Mouse (Mus musculus) right cerebral cortex, adult 2 months (tissue): ENCODE results near the gene Unc45a.

Experiments used
- DNase-seq, 2 experiments: peaks; one replicate each; pipeline ENCODE4 v3.0.0; 2021 to 2022; ENCODE audit warnings: low spot score in 2 of 2

The Unc45a gene

DNA sequence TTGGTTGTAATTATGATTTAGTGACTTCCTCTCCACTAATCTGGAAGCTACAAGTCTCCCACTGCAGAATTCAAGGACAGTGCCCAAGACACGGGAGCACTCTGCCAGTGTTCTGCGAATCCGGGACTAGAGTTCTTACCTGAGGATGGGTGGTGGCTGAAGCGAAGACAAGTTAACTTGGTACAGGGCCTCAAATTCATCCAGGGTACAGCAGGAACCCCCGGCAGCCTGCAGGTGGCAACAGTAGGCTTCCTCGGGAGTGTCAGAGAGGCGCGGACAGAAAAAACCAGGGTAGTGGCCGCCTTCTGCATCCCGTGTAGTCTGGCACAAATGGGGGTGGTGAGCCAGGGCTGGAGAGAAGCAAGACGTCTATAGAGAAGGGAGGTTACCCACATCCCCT lies at the start of gene Unc45a:
Gene Unc45a (minus strand): TSS at position 213 of the 400 bp plus-strand sequence.
- DNase-seq, result peak; percentile 64 to 69

DNA sequence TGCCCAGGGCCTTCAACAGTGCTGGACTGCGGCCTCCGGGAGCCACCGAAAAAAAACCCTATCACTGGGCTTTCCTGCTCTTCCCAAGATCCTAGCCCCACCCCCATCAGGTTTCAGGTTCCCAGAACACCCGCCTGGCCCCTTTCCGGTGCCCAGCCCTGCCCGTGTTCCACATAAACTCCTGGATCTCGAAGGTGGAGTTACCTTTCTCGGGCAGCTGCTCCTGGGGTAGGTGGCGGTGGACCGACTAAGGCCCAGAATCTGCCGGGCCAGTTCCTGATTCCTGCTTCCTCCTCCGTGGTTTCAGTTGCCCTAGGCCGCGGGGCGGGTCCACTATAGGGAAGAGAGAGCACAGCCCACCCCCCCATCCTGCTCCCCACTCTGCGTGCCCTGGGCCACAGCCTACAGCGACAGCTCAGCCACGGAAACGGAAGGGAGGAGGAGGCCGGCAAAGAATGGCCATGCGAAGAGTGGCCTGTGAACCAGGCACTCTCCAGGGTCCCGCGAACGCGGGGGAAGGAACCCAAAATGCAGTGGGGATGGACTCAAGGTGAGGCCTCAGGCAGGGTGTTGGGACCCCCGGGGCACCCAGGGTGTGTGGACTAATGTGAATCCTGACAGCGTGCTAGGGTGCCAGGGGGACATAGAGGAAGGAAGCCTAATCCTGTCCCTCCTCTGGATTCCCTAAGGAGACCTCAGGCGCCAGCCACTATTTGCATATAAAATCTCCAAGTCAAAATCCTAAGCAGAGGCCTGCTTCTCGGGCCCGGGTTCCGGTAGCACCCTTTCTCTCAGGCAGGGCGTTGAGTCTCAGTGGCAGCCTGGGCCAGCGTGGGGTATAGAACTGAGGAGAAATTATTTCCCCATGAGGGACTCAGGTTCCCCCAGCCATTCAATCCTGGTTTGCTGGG lies 47.1 kb upstream of the Unc45a start, which contains the start of gene Fes:
Gene Fes (minus strand): TSS at position 314 of the 911 bp plus-strand sequence.
- no peak for DNase-seq

DNA sequence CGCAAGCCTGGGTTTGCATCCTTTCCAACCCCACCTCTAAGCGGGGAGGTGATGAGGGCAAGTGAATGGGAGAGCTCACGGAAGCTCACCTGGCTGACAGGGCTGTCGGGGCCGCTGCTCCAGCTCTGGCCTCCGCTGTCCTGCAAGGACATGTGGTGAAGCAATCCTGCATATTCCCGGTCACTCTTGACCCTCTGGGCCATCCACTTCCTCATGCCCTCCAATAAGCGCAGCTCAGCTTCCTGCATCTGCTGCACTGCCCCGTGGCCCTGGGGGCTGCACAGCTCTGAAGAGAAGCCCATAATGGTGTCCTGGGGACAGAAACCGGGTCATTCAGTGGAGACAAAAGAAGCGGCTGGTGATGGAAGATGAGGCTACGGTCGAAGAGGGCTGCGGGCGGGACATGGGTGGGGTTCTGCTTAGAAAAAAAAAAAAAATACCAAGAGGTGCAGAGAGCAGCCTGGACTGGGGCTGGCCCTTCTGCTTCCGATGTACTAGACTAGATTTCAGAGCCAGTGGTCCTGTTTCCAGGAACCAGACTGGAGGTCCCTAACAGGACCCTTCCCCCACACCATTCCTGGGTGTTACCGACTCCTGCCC lies 46.3 kb upstream of the Unc45a start:
- DNase-seq, result no peak

DNA sequence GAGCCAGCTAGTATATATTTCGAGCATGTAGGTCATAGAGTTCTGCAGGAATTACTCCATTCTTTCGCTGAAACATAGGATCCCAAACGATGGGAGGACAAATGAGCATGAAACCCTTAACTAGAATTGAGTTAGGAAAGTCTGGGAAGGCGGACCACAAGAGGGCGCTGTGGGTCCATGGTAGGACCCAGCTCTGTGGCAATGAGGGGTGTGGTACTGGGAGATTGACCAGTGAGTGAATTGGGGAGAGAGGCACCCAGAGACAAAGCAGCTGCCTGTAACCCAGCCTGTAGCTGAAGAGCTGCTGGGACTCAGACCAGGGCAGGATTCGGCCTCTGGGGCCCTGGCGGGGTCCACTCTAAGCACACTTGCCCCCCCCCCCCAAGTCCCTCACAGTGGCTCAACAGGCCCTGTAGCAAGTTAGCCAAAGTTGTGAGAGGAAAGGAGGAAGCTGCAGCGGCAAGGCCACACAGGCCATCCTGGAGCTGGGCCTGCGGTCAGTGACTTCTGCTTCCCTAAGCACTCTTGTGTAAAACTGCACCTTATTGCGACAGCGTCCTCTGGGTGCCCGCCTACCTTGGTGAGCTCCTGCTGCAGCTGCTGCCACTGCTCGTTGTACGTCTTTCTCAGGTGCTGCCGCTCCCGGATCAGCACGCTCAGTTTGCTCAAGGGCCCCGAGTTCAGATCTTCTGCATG lies 45.6 kb upstream of the Unc45a start:
- DNase-seq, result peak; percentile 93

DNA sequence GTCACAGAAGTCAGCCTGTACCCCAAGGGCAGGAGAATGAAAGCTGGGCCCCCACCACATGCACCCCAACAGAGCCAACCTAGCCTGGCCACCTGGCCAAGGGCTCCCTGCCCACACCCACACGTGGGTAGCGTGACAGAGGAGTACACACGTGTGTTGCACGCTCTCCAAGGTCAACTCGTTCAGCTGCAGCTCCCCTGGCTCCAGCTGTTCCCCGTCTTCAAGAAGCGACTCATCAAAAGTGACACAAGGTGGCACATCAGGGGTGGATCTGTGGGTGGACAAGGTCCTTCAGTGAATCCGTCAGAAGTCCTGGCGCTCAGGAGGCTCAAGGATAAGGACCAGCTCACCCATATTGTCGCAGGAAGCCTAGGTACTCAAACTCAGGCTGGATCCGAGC lies 42.1 kb upstream of the Unc45a start:
- DNase-seq, result no peak

DNA sequence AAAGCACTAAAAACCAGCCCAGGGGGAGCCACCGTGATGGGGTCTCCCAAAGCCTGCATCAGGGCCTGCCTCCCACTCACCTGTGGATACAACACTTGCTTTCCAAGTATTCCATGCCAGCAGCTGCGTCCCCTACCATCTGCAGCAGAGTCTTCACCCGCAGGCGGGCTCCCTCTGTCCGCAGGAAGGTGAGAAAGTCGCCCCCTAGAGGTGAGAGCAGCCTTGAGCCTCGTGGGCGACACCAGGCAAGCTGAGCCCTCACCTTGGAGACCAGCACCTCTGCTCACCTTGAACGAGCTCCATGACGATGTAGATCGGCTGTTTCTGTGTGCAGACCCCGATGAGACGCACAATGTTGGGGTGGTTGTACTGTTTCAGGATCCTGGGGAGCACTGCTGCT lies 38.7 kb upstream of the Unc45a start:
- no peak for DNase-seq

DNA sequence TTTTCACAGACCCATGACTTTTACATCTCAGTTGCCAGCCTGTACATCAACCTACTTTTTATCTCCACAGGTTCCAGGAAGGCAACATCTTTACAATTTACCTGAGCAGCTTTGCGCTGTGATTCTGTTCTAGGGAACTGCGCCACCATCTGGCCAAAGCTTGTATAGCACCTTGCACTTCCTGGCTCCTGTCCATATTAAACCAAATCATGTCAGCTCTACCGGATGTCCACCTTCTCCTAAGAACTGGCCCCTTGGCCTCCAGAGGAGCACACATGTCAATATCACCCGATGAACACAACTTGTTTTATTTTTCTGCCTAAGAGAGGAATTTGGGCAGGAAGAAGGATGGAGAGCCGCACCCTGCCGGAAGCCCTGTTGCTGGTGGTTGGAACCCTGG lies 36.7 kb upstream of the Unc45a start:
- DNase-seq, result peak; percentile 67 to 79

DNA sequence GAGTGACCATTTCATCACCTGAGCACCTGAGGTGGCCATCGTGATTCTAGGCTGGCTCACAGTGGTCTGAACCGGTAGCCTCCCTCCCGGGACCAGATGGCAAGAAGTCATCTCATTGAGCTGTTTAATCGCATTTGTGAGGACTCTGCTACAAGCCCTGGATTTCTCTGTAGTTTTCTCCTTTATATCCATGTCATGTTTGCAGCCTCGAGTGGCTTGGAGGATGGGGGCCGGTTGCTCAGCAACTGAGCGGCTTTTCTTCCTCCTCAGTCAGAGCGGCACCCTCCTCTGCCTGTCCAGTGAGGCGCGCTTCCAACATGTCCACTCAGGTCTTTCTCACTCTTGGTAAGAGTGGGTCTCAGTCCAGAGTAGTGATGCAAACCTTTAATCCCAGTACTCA lies 35.4 kb upstream of the Unc45a start:
- DNase-seq, result no peak

DNA sequence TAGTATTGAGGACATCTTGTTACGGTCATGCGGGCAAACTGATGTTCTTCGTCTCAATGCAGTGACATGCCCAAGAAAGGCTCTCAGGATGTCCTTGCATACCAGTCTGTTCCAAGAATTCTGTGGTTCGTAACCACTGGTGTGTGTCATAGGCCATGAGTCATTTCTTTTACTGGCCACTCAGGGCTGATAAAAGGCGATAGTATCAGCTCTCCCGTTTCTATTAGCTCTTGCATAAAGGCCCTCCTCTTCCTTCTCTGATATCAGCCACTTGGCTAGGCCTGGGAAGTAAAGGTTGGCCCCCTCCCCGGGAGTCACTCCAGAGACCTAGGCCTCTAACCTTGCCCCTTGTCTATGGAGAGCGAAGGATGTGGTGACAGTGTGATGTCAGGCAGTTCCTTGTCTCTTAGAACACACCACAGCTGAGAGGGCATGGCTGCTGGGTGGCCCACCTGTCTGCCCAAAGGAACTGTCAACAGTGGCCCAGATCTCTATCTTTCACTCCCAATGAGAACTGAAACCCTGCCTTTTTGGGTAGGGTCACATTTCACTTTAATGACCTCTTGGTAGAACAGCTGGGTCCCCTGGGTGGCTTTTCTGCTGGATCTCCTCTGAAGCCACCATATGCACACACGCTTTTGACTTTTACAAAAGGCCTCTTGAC lies 34.7 kb upstream of the Unc45a start:
- no peak for DNase-seq

DNA sequence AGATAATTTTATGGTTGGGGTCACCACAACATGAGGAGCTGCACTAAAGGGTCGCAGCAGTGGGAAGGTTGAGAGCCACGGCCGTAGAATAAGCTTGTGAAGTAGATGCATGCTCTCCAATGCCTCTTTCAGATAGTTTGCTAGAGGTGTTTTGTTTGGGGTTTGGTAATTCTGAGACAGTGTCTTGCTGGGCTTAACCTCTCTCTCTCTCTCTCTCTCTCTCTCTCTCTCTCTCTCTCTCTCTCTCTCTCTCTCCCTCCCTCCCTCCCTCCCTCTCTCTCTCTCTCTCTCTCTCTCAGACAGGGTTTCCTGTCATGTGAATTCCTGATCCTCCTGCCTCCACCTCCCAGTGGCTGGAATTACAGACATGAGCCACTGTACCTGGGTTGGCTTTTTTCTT lies 33.9 kb upstream of the Unc45a start:
- no peak for DNase-seq

DNA sequence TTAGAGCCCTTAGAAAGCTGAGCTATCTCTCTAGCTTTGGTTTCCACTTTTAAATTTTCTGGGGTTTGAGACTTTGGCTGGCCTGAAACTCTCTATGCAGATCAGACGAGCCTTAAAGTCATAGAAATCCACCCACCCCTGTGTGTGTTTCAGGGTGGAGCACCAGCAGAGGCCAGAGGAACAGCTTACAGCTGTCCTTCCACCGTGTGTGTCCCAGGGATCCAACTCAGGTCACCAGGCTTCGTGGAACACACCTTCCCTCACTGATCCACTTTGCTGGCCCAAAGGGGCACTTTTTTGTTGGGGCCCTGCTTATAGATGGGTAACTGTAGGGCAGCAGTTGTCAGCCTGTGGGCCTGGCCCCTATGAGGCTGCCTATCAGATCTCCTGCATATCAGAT lies 33.5 kb upstream of the Unc45a start:
- no peak for DNase-seq

DNA sequence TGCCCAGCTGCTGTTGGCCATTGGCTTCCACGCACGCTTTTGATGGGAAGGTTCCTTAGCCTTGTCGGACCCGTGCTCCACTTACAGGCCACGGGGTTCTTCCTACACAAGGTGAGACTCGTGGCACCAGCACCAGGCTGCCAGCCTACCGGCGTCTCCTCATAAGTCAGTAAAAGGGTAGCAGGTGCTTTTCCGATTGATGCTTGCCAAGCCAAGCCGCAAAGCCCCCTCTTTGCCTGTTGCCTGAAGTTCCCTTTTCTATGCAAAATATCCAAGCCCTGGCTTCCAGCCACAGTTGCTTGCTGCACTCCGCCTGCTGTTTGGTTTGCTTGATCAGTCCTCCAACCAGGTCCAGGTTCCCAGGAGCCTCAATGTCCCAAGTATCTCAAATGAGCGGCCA lies 33.0 kb upstream of the Unc45a start:
- DNase-seq, result no peak

DNA sequence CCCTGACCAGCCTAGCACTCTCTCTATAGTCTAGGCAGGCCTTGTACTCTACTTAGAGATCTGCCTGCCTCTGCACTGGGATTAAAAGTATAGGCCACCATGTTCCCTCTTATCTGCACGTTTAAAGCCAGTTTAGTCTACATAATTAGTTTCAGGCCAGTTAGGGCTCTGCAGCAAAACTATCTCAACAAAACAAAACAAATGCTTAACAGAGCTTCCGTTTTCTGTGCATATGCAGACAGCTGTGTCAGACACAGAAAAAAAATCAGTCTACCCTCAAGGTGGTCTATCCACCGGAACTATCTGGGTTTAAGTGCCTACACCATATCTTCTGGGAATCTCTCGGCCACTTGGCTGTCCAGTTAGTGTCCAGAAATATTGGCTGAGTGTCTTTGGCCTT lies 32.5 kb upstream of the Unc45a start:
- no peak for DNase-seq

DNA sequence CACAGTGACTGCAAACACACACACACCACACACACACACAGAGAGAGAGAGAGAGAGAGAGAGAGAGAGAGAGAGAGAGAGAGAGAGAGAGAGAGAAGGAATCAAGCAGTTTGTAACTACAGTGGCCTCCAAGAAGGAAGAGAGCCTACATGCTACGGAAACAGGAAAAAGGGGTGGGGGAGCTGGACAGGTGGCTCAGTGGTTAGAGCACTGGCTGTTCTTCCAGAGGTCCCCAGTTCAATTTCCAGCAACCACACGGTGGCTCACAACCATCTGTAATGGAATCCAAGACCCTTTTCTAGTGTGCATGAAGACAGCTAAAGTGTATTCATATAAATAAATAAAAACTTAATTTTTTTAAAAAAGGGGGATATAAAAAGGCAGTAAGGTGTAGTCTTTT lies 31.9 kb upstream of the Unc45a start:
- DNase-seq, result no peak

DNA sequence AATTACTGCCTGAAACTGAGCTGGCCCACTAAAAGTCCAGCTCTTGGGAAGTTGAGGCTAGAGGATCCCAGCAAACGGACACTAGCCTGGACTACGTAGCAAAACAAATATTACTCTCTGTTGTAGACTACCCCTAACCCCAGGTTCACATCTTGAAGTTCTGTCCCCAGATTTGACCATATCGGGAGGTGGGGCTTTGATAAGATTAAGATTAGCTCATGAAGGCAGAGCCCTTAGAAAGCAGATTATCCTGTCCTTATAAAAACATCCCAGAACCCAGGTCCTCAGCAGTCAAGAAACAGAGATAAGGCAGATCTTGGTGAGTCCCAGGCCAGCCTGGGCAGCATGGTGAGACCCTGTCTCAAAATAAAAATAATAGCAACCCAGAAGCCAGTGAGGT lies 31.4 kb upstream of the Unc45a start:
- DNase-seq, result no peak

DNA sequence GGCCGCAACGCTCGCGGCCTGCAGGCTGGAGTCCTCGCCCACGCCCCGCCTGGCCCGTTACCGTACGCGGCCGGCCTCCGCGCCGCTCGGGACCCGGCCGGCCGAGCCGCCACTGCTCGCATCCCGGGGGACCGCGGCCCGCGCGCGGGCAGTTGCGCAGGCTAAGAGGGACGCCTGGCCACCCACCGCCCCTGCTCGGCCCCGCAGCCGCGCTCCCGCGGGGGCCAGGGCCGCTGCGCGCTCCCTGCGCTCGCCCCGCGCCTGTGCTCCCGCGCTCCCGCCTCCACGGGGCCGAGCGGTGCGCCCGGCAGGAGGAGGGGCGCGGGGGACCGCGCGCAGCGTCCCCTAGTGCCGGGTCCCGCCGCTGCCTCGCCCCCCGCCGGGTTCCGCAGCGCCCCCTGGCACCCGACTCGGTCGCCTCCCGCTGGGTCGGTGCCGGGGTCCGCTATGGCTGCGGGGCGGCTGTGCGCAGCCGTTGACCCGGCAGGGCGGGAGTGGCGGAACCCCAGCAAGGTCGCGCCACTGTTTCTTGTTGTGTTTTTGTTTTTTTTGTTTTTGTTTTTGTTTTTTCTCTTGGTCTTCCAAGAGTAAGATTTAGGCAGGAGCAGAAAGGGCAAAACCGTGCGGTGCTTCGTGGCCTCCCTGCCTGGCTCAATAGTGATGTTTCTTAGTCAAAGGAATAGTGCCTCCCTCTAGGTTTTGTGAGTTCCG lies 30.4 kb upstream of the Unc45a start, which contains the start of gene Man2a2:
Gene Man2a2 (minus strand): TSS at position 335 of the 711 bp plus-strand sequence.
- DNase-seq, result peak; percentile 59 to 63

DNA sequence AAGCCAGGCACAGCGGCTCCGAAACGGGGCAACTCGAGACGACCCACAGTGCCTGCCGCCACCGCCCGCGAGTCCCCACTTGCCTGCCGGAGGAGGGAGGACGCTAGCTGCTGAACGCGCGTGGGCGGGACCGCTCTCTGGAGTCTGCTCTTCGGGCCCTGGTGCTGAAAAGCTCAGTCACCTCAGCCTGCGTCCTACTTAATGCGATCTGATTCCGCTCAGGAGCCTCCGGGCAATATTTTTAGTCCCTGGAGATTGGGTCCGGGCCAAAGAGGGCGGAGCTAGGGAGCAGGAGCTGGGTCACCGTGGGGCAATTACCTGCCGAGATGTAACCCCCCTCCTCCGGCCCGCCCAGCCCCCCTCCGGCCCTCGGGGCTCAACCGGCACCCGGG lies 29.8 kb upstream of the Unc45a start:
- DNase-seq, result peak; percentile 78 to 86

DNA sequence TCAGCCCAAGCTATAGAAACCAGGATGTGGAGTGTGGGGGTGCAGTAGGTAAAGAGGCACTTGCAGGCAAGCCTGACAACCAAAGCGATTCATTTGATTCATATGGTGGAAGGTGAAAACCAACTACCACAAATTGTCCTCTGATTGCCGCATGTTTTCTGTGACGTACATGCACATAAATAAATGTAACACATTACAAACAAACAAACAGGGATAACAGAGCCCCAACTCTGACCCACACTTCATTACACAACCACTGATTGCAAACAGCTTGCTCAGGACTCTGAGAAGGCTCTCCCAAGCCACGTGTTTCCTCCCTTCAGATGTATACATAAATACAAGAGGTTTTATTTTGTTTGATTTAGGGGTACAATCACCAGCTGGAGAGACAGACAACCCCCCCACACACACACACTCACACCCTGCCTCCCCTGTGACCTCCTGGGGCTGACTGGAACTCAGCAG lies 29.2 kb upstream of the Unc45a start:
- DNase-seq, result no peak

DNA sequence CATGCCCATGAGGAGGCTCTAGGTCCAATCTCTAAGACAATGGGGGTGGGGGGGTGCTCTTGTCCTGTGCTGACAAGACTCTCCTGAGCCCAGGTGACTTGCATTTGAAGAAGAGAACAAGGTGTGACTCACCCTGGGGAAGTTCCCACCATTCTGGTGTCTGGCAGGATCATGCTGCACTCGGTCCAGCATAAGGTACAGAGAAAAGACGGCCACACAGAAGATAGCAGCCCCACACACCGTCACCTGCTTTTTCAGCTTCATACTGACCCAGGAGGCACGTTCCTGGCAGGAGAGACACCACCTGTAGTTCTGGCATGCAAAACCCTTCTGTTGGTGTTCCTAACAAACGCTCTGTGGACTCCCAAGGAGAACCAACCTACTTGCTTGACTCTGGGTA lies 28.7 kb upstream of the Unc45a start:
- no peak for DNase-seq

DNA sequence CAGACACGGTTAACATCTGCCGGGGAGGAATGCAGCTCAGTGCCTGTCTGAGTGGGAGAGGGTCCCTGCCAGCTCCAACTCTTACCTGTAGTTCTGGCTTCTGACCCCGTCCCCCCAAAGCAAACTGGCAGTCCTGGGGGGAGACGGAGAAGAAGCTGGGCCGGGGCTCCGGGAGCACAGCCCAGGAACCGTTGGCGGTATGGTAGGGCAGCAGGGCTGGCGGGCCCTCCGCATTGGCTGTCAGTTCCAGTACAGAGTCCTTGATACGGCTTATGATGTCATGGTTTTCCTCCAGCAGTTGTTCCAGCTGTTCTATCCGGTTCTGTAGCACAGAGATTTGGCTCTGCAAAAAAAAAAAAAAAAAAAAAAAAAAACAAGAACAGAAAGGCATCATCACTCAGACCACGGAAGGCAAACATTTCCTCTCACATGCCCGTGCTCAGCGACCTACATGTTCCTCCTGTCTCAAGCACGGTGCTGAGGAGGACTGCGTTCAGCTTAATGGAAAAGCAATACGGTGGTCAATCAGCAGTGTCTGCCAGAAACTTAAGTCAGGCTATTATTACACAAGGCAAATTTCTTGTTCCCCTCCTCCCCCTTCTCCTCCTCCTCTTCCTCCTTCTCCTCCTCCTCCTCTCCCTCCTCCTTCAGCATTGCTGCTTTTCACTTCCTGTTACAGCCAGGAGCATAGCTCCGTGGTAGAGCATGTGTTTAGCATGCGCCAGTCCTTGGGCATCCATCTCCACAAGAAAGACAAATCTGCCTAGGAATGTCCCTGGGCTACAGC lies 28.0 kb upstream of the Unc45a start:
- no peak for DNase-seq
